Mouse (Mus musculus): ENCODE measurements around the gene F2.

DNA sequence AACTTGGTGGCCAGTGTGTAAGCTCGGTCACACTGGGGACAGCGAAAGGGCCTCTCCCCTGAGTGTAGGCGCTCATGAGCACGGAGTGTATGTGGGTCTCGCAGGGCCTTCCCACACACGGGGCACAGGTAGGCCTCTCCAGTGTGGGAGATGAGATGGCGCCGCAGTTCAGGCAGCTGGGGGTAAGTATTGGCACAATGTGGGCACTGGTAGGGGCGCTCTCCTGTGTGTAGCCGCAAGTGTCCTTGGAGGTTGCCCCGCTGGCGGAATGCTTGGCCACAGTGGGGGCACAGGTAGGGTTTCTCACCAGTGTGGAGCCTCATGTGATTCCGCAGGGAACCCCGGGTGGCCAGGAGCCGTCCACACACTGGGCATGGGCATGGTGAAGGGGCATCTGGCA lies 9.1 kb upstream of the F2 start:
- TF ChIP-seq POLR2A (IDR thresholded peaks at IDR 0.05; ENCODE audit: extremely low read depth, insufficient read depth, low read length) = no peak
- TF ChIP-seq CTCF (IDR thresholded peaks at IDR 0.05; ENCODE audit: extremely low read depth, insufficient read depth, low read length) = no peak

All from cortical plate, adult 2 months (tissue).